Mouse (Mus musculus) limb, embryonic 13.5 days (tissue): ENCODE results near the gene Magi3. TPM values are rescaled to one million over a fixed set of nuclear protein-coding genes. Genes with fewer than 3 reads are reported as not detected.

Experiments used
- ATAC-seq: fragments of 200-750 bp; cut with Nextera tagmentation; 2 replicates; pipeline ENCODE4 v1.8.0; 2017; ENCODE audit warnings: low read depth, moderate number of reproducible peaks, moderate TSS enrichment; ENCODE audit not compliant: low FRiP score
- H3K27ac ChIP-seq: fragments of 300-500 bp; sonication (generic); 2 replicates; pipeline ENCODE4 v1.5.1; 2015; ENCODE audit warnings: inconsistent platforms, mild to moderate bottlenecking, moderate library complexity
- H3K27me3 ChIP-seq: fragments of 300-500 bp; sonication (generic); 2 replicates; pipeline ENCODE4 v1.6.1; 2015; ENCODE audit warnings: mild to moderate bottlenecking, inconsistent platforms
- H3K36me3 ChIP-seq: fragments of 300-500 bp; sonication (generic); 2 replicates; pipeline ENCODE4 v1.6.1; 2015; ENCODE audit warnings: inconsistent platforms, mild to moderate bottlenecking, moderate library complexity
- H3K4me1 ChIP-seq: fragments of 300-500 bp; sonication (generic); 2 replicates; pipeline ENCODE4 v1.6.1; 2015; ENCODE audit warnings: inconsistent platforms
- H3K4me2 ChIP-seq: fragments of 300-500 bp; sonication (generic); replicated peaks from 2 replicates; pipeline ENCODE4 v1.6.1; 2015; ENCODE audit warnings: inconsistent platforms, mild to moderate bottlenecking, moderate library complexity
- H3K4me3 ChIP-seq: fragments of 300-500 bp; sonication (generic); 2 replicates; pipeline ENCODE4 v1.5.1; 2015; ENCODE audit warnings: moderate library complexity, mild to moderate bottlenecking, inconsistent platforms
- H3K9ac ChIP-seq: fragments of 300-500 bp; sonication (generic); 2 replicates; pipeline ENCODE4 v1.6.1; 2015; ENCODE audit warnings: mild to moderate bottlenecking, inconsistent platforms
- H3K9me3 ChIP-seq: fragments of 300-500 bp; sonication (generic); 2 replicates; pipeline ENCODE4 v1.6.1; 2016; ENCODE audit warnings: inconsistent platforms
- WGBS: fragments of 180-500 bp; shearing (Covaris S2); methylation state at CpG from one replicate; pipeline ENCODE4 v1.1.7; 2015; 5-methylcytosine and 5-hydroxymethylcytosine counted together
- polyA plus RNA-seq: library from polyadenylated mRNA; unstranded; fragments of >200 nt; fragmentation: Nextera tagmentation; extraction: Ambion mirVana; gene quantifications from 2 replicates; pipeline ENCODE4 v1.2.1, GENCODE M21; 2015

Magi3 gene
- polyA plus RNA-seq, 1 experiment from 2014 or later: 4.1 TPM

DNA sequence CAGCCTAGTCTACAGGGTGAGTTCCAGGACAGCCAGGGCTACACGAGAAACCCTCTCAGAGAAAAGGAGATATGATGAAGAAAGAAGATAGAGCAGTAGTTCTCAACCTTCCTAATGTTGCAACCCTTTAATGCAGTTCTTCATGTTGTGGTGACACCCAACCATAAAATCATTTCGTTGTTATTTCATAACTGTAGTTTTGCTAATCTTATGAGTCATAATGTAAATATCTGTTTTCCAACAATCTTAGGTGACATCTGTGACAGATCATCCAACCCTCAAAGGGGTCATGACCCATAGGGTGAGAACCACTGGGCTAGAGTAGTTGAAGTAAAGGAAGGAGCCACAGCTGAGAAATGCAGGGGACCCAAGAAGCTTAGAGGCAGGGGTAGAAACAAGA, 35.9 kb downstream of the Magi3 start:
- Histone ChIP-seq H3K36me3 (no peaks in the 10 kb centered on the region), H3K4me3 (no peak overlapping the region), H3K4me2 (no peak overlapping the region), H3K4me1 (no peaks in the 10 kb centered on the region), H3K9me3 (no peaks in the 10 kb centered on the region), H3K27ac (no peak overlapping the region), H3K9ac (no peak overlapping the region), H3K27me3 (no peaks in the 10 kb centered on the region)
- WGBS: 91% methylated on average over 2 of the region's 2 CpGs
- no peak for ATAC-seq

DNA sequence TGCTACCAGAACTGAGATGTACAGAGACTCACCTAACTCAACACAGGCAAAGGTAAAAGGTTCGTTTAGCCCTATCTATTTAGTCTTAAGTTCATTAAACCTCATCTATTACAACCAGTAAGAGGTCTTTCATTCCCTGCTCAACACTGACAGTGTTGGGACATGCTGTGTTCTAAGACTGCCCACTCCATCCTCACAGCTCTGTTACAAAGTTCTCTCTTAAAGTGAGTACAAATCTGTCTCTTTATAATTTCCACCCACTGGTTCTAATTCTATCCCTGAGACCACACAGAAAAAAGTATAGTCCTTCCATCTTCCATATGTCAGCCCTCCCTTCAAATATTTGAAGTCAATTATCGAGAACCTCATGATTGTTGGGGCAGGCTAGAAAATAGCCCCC, 36.5 kb downstream of the Magi3 start:
- no peak overlapping the region for H3K9ac ChIP-seq
- no peak overlapping the region for H3K4me3 ChIP-seq
- H3K36me3 ChIP-seq: peaks cover 2% of the 10 kb centered on the region
- no peak overlapping the region for H3K27ac ChIP-seq
- 78% methylated on average over 2 of the region's 2 CpGs for WGBS
- no peaks in the 10 kb centered on the region for H3K4me1 ChIP-seq
- H3K27me3 ChIP-seq: no peaks in the 10 kb centered on the region
- H3K9me3 ChIP-seq: no peaks in the 10 kb centered on the region
- no peak overlapping the region for H3K4me2 ChIP-seq
- no peak for ATAC-seq

DNA sequence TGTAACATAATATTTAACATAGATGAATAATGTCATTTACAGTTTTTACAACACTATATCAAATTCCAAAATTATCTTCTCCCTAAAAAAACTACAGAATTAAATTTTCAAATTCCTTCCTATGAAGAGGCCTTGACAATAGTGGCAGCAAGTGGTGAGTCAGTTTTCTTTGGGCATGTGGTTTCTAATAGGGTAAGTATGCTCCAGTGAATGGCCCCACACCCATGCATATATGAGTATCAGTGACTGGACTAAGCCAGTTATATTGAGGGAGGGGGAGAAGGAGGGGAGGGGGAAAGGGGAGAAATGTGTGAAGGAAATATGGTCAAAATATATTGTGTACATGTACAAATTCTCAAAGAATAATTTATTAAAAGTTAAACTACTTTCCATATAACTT, 37.5 kb downstream of the Magi3 start:
- ATAC-seq: no peak
- H3K27ac ChIP-seq: no peak overlapping the region
- H3K36me3 ChIP-seq: peaks cover 7% of the 10 kb centered on the region
- no peaks in the 10 kb centered on the region for H3K9me3 ChIP-seq
- no peaks in the 10 kb centered on the region for H3K27me3 ChIP-seq
- H3K9ac ChIP-seq: no peak overlapping the region
- no peak overlapping the region for H3K4me2 ChIP-seq
- H3K4me1 ChIP-seq: no peaks in the 10 kb centered on the region
- no peak overlapping the region for H3K4me3 ChIP-seq

DNA sequence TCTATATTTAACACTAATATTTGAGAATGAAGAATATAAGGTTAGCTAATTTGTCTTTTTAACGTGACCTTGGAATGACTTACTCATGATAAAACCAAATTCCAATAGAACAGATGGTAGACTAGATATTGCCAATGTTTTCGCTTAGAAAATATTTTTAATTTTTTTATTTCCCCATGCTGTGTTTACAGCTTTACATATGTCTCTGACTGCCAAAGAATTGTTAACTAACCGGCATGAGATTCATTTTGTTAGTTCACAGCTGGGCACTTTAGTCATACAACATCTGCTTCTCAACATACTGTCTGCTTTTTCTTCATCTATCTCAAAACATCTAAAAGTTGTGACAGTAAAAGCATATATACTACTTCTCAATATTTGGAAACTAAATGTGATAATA, 58.8 kb downstream of the Magi3 start:
- H3K4me1 ChIP-seq: no peaks in the 10 kb centered on the region
- ATAC-seq: no peak
- H3K36me3 ChIP-seq: no peaks in the 10 kb centered on the region
- no peak overlapping the region for H3K4me3 ChIP-seq
- 87% methylated on average over 3 of the region's 3 CpGs for WGBS
- H3K27ac ChIP-seq: no peak overlapping the region
- no peaks in the 10 kb centered on the region for H3K9me3 ChIP-seq
- H3K9ac ChIP-seq: no peak overlapping the region
- no peaks in the 10 kb centered on the region for H3K27me3 ChIP-seq
- no peak overlapping the region for H3K4me2 ChIP-seq

DNA sequence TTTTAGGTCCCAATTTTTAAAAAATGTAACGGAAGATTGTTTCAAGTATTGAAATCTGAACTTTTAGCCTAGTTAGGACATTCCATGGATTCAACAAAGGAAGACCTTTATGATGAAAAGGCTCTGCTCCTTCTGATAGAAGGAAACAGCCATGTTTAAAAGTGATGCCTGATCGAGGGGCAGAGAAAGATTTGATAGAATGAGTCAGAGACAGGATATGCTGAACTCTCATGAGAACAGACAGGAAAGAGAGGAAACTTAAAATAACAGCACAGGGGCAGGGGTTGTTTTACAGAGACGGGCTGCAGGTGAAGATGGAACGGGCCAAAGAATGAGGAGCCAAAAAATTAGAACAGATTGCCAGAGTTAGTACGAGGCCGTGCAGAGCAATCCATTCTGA, 59.6 kb downstream of the Magi3 start:
- WGBS: 81% methylated on average over 6 of the region's 6 CpGs
- H3K4me1 ChIP-seq: no peaks in the 10 kb centered on the region
- no peak for ATAC-seq
- no peak overlapping the region for H3K9ac ChIP-seq
- H3K36me3 ChIP-seq: no peaks in the 10 kb centered on the region
- no peak overlapping the region for H3K4me2 ChIP-seq
- H3K27ac ChIP-seq: no peak overlapping the region
- no peaks in the 10 kb centered on the region for H3K9me3 ChIP-seq
- H3K4me3 ChIP-seq: no peak overlapping the region
- no peaks in the 10 kb centered on the region for H3K27me3 ChIP-seq

DNA sequence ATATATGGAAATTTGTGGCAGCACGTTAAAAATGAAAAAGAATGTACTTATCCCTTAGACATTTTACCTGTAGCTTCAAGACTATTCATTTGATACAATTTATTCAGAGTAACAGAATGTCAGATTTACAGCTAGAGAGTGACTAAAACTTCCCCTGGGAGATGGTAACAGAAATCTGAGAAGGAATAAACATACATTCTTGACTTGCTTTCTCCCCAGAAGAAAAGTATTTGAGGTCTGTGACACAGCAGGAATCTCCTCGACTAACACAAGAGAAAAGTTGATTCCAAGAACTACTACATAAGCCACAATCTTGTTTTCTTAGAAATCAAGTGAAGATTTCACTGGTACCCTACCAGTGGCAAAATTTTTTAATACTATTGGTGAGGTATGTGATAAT, 70.0 kb downstream of the Magi3 start:
- Histone ChIP-seq H3K4me1 (no peaks in the 10 kb centered on the region), H3K4me3 (no peak overlapping the region), H3K27ac (no peak overlapping the region), H3K4me2 (no peak overlapping the region), H3K9ac (no peak overlapping the region), H3K27me3 (no peaks in the 10 kb centered on the region), H3K9me3 (no peaks in the 10 kb centered on the region), H3K36me3 (no peaks in the 10 kb centered on the region)
- ATAC-seq: no peak
- 63% methylated on average over 2 of the region's 2 CpGs for WGBS

DNA sequence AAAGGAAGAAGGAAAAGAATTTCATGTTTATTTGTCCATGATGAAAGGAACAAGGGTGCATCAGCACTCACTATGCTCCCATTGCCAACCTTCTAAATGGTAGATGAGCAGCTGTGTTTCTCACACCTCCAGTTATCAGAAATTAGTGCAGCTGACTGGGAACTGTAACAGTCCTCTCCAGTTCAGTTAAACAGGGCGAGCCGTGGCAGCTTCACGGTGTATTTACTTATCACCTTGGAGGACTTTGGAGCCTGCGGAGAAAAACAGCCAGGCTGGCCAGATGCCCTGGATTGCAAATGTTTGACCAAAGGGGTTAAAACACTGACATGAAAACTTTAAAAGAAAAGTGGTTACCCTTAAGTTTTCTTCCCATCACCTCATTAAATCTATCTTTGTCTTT, 77.8 kb downstream of the Magi3 start:
- H3K27ac ChIP-seq: no peak overlapping the region

DNA sequence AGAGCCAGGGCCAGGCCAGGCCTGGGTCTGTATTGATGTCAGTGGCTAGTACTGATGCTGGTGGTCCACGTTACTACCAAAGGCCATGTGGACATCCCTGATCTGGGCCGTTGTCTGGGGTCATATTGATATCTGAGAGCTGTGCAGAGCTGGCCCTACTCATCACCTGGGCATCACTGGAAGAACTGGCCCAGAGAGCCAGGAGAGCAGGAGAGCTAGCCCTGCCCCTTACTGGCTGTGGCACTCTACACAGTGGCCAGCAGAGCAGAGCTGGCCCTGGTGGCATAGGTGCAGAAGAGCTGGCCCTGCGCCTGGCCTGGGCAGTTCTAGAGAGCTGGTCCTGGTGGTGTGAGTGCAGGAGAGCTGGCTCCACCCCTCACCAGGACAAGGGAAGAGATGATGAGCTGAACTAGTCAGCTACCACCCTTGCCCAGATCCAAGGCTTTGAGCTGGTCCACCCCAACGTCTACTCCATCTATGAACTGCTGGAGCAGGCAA, 81.2 kb downstream of the Magi3 start:
- Histone ChIP-seq H3K4me2 (no peak overlapping the region), H3K36me3 (no peaks in the 10 kb centered on the region), H3K27me3 (no peaks in the 10 kb centered on the region), H3K9me3 (no peaks in the 10 kb centered on the region), H3K4me1 (0 out of 2 replicates have a peak, but pooled peaks cover 4% of the 10 kb centered on the region), H3K4me3 (no peak overlapping the region), H3K27ac (no peak overlapping the region), H3K9ac (no peak overlapping the region)
- ATAC-seq: no peak
- WGBS: 85% methylated on average over 4 of the region's 4 CpGs

More for the DNA sequence above, 77.8 kb downstream of the Magi3 start:
- no peak overlapping the region for H3K9ac ChIP-seq
- no peaks in the 10 kb centered on the region for H3K9me3 ChIP-seq
- no peak overlapping the region for H3K4me2 ChIP-seq
- H3K27me3 ChIP-seq: no peaks in the 10 kb centered on the region
- no peak for ATAC-seq
- no peak overlapping the region for H3K4me3 ChIP-seq
- H3K36me3 ChIP-seq: no peaks in the 10 kb centered on the region
- WGBS: 22% methylated on average over 4 of the region's 4 CpGs
- H3K4me1 ChIP-seq: 0 out of 2 replicates have a peak, but pooled peaks cover 4% of the 10 kb centered on the region

DNA sequence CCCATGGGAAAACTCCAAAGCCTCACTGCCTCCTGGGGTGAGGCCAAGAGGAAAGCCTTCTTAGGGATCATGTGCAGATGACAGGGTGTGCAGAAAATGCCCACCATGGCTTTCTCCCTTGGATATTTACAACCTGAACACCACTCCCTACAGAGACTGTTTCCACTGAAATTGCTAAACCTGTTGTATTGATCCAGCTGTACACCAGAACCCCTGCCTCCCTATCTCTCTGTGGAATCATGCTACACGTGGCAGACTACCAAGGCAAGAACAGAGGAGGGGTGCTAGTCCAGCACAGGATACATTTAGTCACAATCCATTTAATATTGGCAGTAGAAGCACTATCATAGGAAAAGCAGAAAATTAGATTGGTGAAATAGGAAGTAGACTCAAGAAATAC, 94.5 kb downstream of the Magi3 start:
- no peaks in the 10 kb centered on the region for H3K9me3 ChIP-seq
- no peak for ATAC-seq
- no peak overlapping the region for H3K4me2 ChIP-seq
- no peaks in the 10 kb centered on the region for H3K4me1 ChIP-seq
- WGBS: 69% methylated on average over 1 of the region's 1 CpGs
- H3K36me3 ChIP-seq: no peaks in the 10 kb centered on the region
- no peak overlapping the region for H3K4me3 ChIP-seq
- no peak overlapping the region for H3K27ac ChIP-seq
- H3K9ac ChIP-seq: no peak overlapping the region
- H3K27me3 ChIP-seq: no peaks in the 10 kb centered on the region

DNA sequence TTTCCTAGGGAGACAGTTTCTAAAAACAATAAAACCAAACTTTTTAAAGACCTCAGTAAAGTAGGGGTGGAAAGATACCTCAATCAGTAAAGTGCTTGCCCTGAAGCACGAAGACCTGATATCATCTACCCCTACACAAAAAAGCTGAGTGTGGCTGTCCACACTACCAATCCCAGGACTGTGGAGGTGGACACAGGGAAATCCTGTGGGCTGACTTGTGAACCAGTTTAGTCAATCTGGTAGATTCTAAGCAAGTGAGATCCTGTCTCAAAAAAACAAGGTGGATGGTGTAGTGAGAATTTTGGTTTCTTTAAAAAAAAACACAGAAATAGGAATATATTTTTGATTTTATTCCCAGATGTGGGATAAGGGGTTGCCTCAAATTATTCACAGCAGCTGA, 96.3 kb downstream of the Magi3 start:
- H3K4me3 ChIP-seq: no peak overlapping the region
- WGBS: 88% methylated on average over 1 of the region's 1 CpGs
- no peak overlapping the region for H3K27ac ChIP-seq
- H3K36me3 ChIP-seq: no peaks in the 10 kb centered on the region
- no peaks in the 10 kb centered on the region for H3K27me3 ChIP-seq
- no peaks in the 10 kb centered on the region for H3K4me1 ChIP-seq
- H3K9me3 ChIP-seq: no peaks in the 10 kb centered on the region
- no peak overlapping the region for H3K4me2 ChIP-seq
- H3K9ac ChIP-seq: no peak overlapping the region
- no peak for ATAC-seq

DNA sequence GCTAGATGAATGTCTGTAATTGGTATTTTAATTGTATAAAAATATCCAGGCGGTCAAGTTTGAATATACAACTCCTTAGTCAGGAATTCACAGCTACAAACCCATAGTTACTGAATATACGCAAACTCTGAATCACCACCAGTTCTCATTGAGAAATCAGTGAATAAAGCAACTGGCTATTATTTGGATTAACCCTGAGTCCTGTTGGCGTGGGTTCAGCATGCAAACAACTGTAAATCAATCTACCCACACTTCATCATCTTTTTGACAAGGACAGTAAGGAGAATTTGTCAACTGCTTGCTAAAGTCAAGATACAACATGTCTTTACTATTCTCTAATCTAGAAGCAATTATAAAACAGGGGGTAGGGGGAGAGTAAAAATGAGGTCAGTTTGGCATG, 110.7 kb downstream of the Magi3 start:
- H3K4me2 ChIP-seq: no peak overlapping the region
- no peaks in the 10 kb centered on the region for H3K36me3 ChIP-seq
- H3K9me3 ChIP-seq: no peaks in the 10 kb centered on the region
- no peak overlapping the region for H3K27ac ChIP-seq
- no peaks in the 10 kb centered on the region for H3K27me3 ChIP-seq
- H3K4me3 ChIP-seq: no peak overlapping the region
- no peaks in the 10 kb centered on the region for H3K4me1 ChIP-seq
- ATAC-seq: no peak
- H3K9ac ChIP-seq: no peak overlapping the region
- 58% methylated on average over 3 of the region's 3 CpGs for WGBS

DNA sequence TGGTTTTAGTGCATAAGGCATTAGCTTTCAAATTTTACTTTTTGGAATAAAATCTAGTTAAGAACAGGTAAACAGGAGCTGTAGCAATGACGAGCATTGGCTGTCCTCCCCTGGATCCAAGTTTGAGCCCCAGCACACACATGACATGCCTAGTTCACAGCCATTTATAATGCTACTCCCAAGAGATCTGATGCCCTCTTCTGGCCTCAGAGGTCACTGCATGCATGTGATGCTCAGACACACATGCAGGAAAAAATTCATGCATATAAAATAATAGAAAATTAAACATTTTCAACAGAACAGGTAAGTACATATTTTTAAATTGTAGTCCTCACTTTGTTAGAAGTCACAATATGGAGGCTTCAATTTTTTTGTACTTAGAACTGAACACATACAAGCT, 115.2 kb downstream of the Magi3 start:
- H3K27ac ChIP-seq: no peak overlapping the region
- 58% methylated on average over 1 of the region's 1 CpGs for WGBS

DNA sequence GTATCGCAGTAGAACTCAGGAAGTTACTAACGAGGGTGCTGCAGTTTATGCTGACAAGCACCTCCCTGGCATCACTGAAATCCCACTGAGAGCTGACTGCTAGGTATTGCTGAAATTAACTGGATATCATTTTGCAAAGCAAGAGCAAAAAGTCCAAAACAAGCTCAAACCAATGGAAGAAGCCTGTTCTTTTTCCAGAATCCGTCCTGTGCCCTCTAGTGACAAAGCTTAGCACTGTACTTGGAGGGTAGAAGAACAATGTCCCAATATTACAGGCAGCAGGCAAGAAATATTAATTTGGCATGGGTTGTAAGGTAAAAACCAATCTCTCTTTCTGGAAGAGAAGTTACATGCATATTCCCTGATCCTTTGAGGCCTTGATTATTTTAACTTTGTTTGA, 118.5 kb downstream of the Magi3 start:
- no peaks in the 10 kb centered on the region for H3K27me3 ChIP-seq
- 68% methylated on average over 3 of the region's 3 CpGs for WGBS
- ATAC-seq: no peak

More for the DNA sequence above, 115.2 kb downstream of the Magi3 start:
- Histone ChIP-seq H3K4me1 (no peaks in the 10 kb centered on the region), H3K4me3 (no peak overlapping the region), H3K9me3 (no peaks in the 10 kb centered on the region), H3K4me2 (no peak overlapping the region), H3K9ac (no peak overlapping the region), H3K27me3 (no peaks in the 10 kb centered on the region), H3K36me3 (no peaks in the 10 kb centered on the region)
- ATAC-seq: no peak

More for the DNA sequence above, 118.5 kb downstream of the Magi3 start:
- Histone ChIP-seq H3K27ac (no peak overlapping the region), H3K4me3 (no peak overlapping the region), H3K4me2 (no peak overlapping the region), H3K36me3 (no peaks in the 10 kb centered on the region), H3K4me1 (no peaks in the 10 kb centered on the region), H3K9me3 (no peaks in the 10 kb centered on the region), H3K9ac (no peak overlapping the region)
